Mouse (Mus musculus): ENCODE data around the gene Pou2f1.

Gene Pou2f1

DNA sequence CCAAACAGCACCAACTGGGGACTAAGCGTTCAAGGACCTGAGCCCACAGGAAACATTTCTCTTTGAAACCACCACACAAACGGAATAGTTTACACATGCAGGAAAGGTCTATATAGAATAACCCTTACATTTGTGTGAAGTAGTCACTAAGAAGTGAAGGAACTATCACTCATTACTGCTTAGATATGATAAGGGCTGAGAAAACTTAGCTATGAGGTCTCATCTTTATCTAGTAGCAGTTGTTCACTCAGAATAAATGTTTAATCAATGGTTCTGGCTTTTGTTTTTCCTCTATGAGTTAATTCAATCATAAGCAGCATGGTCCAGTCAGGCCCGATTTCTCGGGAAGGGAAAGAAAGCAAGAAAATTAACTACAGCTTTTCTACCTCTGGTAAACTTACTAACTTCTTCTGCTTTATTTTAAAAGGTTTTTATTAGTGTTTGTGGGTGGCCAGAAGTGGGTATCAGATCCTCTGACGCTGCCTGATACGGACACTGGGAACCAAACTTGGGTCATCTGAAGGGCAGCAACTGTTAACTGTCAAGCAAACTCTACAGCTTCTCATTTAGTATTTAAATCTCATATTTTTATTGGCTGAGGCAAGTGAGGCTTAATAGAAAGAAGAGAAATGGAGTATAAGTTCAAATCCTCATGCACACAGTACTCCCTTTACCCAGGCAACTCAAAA, 40.7 kb downstream of the Pou2f1 start:
- no peak for DNase-seq (ENCODE audit: extremely low read depth, insufficient read length, low spot score)

DNA sequence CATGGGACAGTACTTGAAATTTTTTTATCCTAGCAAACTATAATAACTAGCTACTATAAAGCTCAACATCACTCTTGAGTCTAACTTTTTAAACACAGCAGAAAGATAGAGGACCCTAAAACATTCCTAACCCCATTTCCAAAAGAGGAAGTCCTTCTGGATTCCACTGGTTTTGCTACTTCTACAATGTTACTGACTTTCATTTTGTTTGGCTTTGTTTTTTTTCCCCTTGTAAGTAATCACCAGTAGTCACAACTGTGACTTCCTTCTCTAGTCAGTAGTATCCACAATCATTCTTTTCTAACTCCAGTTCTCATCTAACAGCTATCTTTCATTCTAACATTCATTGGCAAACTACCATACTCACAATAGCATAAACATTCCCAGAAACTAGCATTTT, 44.3 kb downstream of the Pou2f1 start:
- DNase-seq (ENCODE audit: extremely low read depth, insufficient read length, low spot score): no peak

DNA sequence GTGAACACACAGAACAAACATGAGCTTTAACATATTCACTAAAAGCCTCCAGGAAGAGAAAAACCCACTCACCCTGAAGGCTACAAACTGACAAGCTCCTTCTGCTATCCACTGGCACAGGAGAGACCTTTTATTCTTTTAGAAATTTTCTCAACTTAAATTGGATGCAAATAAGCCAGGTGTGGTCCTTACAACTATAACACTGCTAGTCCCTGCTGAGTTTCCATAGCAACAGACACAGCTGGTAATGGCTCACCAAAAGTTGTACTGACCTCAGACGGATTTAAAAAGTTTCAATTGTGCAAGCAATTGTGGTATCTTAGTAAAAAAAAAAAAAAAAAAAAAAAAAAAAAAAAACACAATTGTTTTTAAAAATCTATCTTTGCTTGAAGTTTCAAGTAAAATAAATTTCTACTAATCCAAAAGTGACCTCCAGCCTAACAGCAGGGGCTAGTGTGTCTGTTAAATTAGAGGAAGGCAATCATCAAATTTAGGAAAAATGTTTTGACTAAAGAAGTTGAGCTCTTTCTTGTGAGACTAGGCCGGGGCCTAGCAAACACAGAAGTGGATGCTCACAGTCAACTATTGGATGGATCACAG, 54.2 kb downstream of the Pou2f1 start:
- no peak for DNase-seq (ENCODE audit: extremely low read depth, insufficient read length, low spot score)

DNA sequence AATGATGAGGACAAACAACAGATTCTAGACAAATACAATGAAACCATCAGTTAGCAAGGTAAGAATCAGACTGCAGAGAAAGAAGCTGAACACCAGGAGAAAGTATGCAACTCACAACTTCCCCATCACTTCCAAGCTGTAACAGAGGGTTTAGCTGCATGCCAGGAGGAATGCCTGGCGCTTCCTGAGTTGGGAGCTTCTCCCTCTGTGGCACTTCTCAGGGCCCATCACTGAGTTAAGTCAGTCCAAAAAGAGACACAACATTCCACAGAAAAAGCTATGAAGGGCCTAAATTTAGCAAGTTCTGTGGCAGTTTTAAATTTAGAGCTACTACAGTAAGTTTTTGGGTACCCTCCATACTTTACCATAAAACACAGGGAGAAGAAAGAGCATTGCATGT, 59.2 kb downstream of the Pou2f1 start:
- no peak for DNase-seq (ENCODE audit: extremely low read depth, insufficient read length, low spot score)

DNA sequence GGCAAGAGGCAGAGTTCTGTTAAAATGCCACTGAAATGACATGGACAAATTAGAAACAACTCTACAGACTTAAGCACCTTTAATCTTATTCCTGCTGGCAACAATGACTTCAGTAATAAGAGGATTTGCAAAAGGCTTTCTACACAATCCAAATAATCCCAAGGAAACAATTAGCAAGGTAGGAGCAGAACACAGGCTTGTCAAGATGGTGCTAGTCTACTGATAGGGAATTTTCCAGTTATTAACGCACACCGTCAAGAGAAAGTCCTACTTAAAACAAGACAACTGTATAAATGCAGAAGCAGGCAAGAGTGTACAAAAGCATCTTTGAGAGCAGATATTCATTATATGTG, 67.0 kb downstream of the Pou2f1 start:
- no peak for DNase-seq (ENCODE audit: extremely low read depth, insufficient read length, low spot score)

DNA sequence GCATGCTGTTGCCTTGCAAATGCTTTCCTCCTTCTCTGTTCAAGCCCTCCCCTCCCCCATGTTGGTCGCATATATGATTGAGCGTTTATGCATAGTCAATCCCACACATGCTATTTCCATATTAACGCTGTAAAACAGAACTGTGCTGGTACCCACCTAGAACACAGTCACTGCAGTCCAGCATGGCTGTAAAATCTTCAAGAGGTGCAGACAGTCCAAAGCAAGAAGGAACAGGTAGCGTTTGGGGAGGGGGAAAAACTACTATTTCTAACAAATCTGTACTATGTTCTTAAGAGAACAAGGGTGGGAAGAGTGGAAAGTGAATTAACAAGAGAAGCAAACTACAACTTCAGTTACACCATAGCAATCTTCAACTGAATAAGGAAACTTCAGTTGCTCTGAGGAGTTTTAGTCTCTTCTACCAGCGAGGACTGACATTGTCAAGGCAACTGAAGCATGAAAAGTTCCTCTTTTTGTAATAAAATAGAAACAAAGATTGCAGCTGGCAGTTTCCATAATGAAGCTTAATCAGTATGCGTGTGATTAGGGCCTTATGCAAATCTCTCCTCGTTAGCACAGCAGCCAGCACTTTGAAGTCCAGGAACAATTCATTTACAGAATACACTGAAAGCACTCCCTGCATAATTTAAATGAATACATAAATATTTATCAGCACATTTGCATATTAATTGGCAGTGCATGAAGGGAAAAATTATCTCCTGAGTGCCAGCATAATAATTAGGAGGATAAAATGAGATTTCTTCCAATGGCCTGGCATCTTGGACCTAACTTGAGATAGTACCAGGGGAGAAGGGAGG, 67.6 kb downstream of the Pou2f1 start:
- no peak for DNase-seq (ENCODE audit: extremely low read depth, insufficient read length, low spot score)

DNA sequence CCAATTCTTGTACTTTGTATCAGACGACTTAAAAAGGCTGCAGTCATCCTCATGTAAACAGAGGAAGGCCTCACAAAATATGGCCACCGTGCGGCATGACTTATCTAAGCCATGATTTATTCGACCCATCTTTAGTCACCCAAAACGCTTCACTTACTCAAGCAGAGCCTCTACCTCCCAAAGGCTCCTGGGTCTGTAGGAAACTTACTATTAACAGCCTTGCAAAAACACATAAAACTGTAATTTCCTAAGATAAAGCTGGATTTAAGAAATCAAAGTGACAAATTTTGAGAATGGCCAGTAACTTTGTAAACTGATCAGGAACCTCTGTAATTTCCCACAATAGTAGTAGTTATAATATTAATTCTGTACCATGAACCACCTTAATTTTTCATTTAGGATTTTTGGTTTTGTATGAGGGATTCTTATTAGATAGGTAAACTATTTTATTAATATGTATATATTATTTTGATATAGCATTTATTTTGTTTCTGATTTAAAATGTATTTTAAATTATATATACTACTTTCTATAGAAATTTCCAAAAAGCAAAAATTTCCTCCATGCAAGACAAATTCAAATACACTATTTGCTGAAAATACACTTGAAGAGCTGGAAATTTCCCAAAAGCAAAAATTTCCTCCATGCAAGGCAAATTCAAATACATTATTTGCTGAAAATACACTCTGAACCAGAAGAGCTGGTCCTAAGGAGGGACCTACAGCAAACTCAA, 68.4 kb downstream of the Pou2f1 start:
- no peak for DNase-seq (ENCODE audit: extremely low read depth, insufficient read length, low spot score)

DNA sequence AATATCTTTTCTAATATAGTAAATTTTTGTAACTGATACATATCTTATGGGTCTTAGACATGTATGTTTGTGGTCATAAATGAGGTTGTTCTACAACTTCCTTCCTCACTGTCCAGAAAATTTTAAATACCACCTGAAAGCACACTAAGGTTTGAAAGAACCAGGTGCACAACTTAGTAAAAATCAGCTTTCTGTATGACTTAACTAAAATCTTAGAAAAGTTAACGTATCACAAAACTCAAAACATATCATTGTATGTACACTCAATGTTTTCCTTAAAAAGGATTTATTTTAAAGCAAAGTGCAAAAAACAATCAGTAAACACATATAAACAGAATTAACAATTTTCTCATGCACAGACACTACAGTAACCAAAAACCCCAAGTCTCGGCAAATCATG, 69.6 kb downstream of the Pou2f1 start:
- DNase-seq (ENCODE audit: extremely low read depth, insufficient read length, low spot score): no peak

DNA sequence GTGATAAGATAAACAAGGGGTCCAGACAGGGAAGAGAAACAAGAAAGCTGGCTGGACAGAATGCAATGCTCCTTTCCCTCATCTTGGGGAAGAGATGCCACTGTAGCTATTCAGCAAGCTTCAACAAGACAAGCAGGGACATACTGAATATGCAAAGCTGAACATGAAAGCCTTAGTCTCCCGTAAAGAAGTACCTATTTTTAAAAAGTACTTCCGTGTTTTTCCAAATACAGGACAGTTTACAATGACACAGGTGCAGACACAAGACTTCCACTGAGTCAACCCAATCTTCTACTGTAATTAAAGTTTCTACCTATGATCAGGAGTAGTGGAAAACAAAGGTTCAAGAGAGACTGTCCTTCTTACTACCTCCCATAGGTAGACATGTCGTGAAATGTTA, 72.0 kb downstream of the Pou2f1 start:
- no peak for DNase-seq (ENCODE audit: extremely low read depth, insufficient read length, low spot score)

DNA sequence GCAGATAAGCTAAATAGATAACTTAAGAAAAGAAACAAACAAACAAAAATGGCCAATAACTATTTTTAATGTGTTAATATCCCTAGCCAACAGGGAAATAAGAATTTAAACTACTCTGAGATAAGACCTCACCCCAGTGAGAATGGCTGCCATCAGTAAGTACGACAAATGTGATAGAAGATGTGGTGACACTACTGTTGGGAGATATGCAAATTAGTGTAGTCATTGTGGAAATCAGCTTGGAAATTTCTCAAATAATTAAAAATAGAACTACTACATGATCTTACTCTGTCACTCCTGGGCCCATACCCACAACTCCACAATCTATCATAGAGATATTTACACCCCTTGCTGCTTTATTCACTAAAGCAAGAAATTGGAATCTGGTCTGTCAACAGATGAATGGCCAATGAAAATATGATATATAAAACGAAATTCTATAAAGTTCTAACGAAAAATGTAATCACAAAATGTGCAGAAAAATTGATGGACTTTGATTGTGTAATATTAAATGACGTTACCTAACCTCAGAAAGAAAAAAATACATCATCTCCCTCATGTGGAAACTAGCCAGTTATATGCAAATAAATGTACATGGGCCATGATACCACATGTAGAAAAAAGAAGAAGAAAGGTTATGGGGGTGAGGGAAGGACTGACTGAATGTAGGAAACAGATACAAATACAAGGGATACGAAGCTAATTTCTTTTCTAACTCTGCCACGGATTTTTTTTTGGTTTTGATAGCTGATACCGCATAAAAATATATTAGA, 74.8 kb downstream of the Pou2f1 start:
- no peak for DNase-seq (ENCODE audit: extremely low read depth, insufficient read length, low spot score)

DNA sequence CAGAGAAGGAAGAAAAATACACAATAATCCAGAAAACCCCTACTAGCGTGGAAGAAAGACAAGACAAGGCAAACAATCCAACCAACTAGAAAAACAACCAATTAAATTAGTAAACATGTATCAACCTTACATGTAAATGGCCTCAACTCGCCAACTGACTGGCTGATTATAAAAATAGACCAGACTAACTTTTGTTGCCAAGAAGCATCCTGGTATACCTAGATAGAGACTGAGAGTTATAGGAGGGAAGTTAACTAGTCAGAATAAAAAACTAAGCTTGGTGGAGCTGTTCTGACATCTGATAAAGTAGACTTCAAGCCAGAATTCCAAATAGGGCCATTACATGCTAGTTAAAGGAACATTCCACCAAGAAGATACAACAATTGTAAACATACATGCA, 77.3 kb downstream of the Pou2f1 start:
- no peak for DNase-seq (ENCODE audit: extremely low read depth, insufficient read length, low spot score)

DNA sequence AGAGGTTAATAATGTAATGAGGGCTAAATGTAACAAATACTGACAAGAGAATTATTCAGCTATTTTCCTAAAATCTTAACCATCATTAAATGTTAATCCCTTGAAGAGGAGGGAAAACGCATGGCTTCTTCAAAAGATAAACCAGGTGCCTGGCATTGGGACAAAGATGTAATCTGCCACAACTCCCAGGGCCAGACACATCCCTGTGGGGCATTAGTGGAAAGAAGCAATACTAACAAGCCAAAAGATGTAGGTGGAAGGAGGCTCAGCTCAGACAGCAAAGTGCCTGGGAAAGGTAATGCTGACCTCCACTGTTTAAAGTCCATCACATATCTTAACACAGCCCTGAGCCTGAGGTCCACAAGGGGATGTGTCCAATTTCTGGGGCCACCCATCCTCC, 80.0 kb downstream of the Pou2f1 start:
- no peak for DNase-seq (ENCODE audit: extremely low read depth, insufficient read length, low spot score)

DNA sequence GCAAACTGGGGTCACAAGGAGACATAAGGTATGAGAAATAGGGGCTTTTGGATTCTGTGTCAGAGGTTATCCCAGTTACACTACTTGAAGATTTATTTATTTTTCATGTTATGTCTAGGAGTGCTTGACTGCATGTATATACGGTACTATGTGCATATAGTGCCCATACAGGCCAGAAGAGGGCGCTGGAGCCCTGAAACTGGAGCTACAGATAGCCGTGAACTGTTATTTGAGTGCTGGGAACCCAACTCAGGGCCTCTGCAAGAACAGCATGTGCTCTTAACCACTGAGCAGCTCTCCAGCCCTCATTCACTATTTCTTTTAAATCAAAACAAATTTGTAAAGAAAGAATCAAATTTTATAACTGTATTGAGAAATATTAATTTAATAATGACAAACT, 81.5 kb downstream of the Pou2f1 start:
- DNase-seq (ENCODE audit: extremely low read depth, insufficient read length, low spot score): no peak

DNA sequence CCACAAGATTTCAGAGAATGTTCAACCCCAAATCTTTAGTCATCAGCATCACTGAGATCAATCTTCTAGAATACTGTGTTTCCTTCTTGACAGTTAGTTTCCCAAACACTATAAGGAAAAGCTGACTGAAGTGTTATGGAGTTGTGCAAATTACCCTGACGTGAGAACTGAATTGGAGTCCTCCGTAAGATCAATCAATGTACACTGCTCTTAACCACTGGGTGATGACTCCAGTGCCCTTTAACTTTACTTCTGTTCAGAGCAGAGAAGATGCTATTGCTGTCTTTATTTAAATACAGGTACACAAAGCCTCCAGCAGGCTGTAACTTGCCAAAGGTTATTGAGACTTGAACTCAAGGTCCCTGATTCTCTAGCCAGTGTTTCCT, 88.1 kb downstream of the Pou2f1 start:
- DNase-seq (ENCODE audit: extremely low read depth, insufficient read length, low spot score): no peak

DNA sequence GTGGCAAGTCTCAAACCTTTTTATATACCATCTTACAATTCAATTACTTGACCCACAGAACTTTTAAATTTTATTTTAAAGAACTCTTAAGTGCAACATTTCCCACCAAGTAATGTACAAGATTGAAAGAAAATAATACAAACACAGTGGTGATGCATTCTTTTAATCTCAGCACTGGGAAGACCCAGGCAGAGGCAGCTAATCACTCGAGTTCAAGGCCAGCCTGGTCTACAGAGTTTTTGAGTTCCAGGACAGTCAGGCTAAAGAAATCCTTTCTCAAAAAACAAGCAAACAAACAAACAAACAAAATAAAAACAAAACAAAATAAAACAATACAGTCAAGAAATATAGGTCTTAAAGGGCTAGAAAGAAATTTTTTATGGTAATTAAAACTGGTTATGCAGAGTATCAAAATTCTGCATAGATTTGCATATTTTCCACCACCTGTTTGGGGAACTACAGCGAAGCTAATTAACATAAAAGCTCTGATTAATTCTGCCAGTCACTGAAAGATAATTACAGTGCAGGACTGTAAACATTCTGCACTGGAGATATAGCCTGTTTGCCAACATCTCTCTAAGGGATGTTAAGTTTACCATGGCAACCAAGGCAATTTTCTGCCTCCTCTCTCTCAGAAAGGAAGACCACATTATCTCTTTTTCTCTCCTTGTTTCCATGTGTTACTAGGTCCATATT, 88.6 kb downstream of the Pou2f1 start:
- DNase-seq (ENCODE audit: extremely low read depth, insufficient read length, low spot score): no peak

DNA sequence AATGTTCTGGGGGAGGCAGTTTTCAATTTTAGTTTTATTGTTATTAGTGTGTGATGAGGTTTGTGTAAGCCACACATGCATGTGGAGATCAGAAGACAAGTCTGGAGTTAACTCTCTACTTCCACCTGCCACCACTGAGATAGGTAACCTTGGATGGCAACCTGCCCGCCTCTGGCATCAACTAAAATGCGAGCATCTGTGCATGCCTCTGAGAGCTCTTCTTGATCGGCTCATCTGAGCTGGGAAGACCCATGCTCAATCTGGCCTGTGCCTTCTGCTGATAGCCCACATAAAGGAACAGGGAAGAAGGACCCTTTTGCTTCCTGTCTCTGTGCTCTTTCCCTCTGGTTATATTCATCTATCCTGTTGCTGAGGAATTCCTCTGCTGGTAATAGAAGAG, 93.0 kb downstream of the Pou2f1 start:
- no peak for DNase-seq (ENCODE audit: extremely low read depth, insufficient read length, low spot score)

DNA sequence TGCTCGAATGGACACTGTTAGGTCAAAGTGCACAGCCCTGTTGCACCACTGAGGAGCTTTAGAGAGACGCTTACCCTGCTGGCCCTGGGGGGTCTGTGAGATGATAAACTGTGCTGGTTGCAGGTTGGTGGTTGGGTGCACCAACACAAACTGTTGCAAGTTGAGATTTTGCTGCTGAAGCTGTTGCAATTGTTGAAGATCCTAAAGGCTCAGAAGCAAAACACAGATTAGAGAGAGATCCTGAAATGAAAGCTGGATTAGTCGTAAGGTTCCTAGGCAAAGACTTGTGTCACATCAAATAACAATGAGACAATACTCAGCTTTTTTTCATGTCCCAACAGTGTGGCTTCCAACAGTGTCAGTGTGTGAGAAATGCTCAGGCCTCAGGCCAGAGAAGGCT, 93.7 kb downstream of the Pou2f1 start:
- no peak for DNase-seq (ENCODE audit: extremely low read depth, insufficient read length, low spot score)

DNA sequence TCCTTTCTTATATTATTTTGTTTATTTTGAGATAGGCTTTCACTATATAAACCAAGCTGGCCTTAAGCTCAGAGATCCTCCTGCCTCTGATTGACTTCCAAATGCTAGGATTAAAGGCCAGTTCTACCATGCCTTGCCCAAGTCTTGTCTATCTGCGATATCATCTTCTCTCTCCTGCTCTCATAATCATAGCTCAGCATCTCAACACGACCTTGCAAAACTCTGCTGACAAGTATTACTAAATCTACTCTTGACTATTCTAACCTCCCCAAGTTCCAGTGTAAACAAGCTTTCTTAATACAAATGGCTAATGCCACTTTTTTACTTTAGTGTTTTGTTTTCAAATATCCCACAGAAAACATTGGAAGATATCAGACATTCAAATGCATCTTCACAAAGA, 94.3 kb downstream of the Pou2f1 start:
- no peak for DNase-seq (ENCODE audit: extremely low read depth, insufficient read length, low spot score)

DNA sequence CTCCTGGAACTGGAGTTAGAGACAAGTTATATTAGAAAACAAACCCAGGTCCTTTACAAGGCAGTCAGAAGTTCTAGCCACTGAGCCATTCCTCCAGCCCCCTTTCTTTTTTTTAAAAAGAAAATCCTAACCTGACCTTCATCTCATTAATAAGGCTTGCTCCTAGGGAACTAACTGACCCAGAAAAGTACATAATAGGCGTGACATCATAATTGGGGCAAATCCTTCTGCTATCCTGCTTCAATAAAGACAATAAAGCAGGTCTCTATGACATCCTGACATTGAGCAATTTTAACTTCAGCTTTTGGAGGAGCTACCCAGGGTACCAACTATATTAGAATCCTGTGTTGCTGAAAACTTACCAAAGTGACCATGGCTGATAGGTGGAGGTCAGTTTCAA, 98.9 kb downstream of the Pou2f1 start:
- no peak for DNase-seq (ENCODE audit: extremely low read depth, insufficient read length, low spot score)

DNA sequence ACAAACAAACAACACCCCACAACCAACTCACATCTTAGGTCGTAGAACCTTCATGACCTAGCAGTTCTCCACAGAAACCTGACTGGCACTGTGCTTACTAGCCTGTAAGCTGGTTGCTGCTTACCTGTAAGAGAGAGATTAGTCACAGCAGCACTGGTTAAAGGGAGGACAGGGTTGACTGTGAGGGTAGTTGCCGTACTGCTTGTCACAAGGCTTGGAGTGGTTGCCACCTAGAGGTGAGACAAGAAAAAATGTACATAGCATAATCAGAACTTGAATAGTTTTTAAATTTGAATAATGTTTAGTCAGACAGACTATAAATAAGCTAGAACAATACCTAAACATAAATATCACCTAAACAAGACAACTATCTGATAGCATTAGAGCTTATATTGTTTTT, 110.8 kb downstream of the Pou2f1 start:
- no peak for DNase-seq (ENCODE audit: extremely low read depth, insufficient read length, low spot score)

All from 3134 (cell line).